Mouse (Mus musculus): Measurements from ENCODE around the gene Tssk6.

Gene Tssk6

GRCm38 (mm10) chr8:69884141-69884540 is 17.8 kb upstream of the Tssk6 start:
- DNase-seq (ENCODE audit: low spot score): no peak

- DNase-seq (ENCODE audit: low spot score): no peak
Measured at GRCm38 (mm10) chr8:69887289-69888243, 14.4 kb upstream of the Tssk6 start, which contains the start of gene Cilp2. Gene Cilp2, minus strand, starts transcription at chr8:69887687.

GRCm38 (mm10) chr8:69888244-69888866 is 13.6 kb upstream of the Tssk6 start:
- no peak for DNase-seq (ENCODE audit: low spot score)

- DNase-seq (ENCODE audit: low spot score): no peak
Measured at GRCm38 (mm10) chr8:69888902-69889301, 13.1 kb upstream of the Tssk6 start.

GRCm38 (mm10) chr8:69890813-69891241 is 11.2 kb upstream of the Tssk6 start:
- DNase-seq (ENCODE audit: low spot score): no peak

GRCm38 (mm10) chr8:69893863-69894262 is 8.1 kb upstream of the Tssk6 start:
- DNase-seq (ENCODE audit: low spot score): peak; percentile 48

GRCm38 (mm10) chr8:69894836-69895332 is 7.1 kb upstream of the Tssk6 start:
- DNase-seq (ENCODE audit: low spot score): no peak

- no peak for DNase-seq (ENCODE audit: low spot score)
Measured at GRCm38 (mm10) chr8:69895772-69896451, 6.1 kb upstream of the Tssk6 start.

GRCm38 (mm10) chr8:69897857-69898256 is 4.1 kb upstream of the Tssk6 start:
- DNase-seq (ENCODE audit: low spot score): no peak

GRCm38 (mm10) chr8:69899876-69900275 is 2.1 kb upstream of the Tssk6 start:
- no peak for DNase-seq (ENCODE audit: low spot score)

- no peak for DNase-seq (ENCODE audit: low spot score)
Measured at GRCm38 (mm10) chr8:69900895-69901451, 1.0 kb upstream of the Tssk6 start.

GRCm38 (mm10) chr8:69901484-69902162 is 361 bp upstream of the Tssk6 start:
- DNase-seq (ENCODE audit: low spot score): peak; percentile 96

GRCm38 (mm10) chr8:69903063-69903542 is 1.1 kb downstream of the Tssk6 start:
- peak; percentile 99 for DNase-seq (ENCODE audit: low spot score)

GRCm38 (mm10) chr8:69904096-69904495 is 2.1 kb downstream of the Tssk6 start:
- no peak for DNase-seq (ENCODE audit: low spot score)

- no peak for DNase-seq (ENCODE audit: low spot score)
Measured at GRCm38 (mm10) chr8:69906260-69906659, 4.3 kb downstream of the Tssk6 start.

- no peak for DNase-seq (ENCODE audit: low spot score)
Measured at GRCm38 (mm10) chr8:69907106-69907505, 5.1 kb downstream of the Tssk6 start.

GRCm38 (mm10) chr8:69911917-69912316 is 9.9 kb downstream of the Tssk6 start:
- DNase-seq (ENCODE audit: low spot score): no peak

GRCm38 (mm10) chr8:69912478-69913074 is 10.6 kb downstream of the Tssk6 start:
- no peak for DNase-seq (ENCODE audit: low spot score)

GRCm38 (mm10) chr8:69914526-69914925 is 12.5 kb downstream of the Tssk6 start:
- no peak for DNase-seq (ENCODE audit: low spot score)

- no peak for DNase-seq (ENCODE audit: low spot score)
Measured at GRCm38 (mm10) chr8:69915748-69916147, 13.8 kb downstream of the Tssk6 start.

- no peak for DNase-seq (ENCODE audit: low spot score)
Measured at GRCm38 (mm10) chr8:69918506-69918905, 16.5 kb downstream of the Tssk6 start.

Data from ovary, postnatal 36 days (tissue).